Mouse (Mus musculus) ES-E14 (cell line): ENCODE results near the gene Fezf2.

Experiments used
- CHD2 ChIP-seq: IDR thresholded peaks from 2 replicates; pipeline ENCODE4 v1.6.1; 2014; ENCODE audit warnings: mild to moderate bottlenecking, low read depth, low read length, inconsistent platforms
- HCFC1 ChIP-seq: IDR thresholded peaks from 2 replicates; pipeline ENCODE4 v1.6.1; 2012; ENCODE audit warnings: low read length, inconsistent platforms, borderline replicate concordance; ENCODE audit not compliant: insufficient read depth
- MAFK ChIP-seq: IDR thresholded peaks from 2 replicates; pipeline ENCODE4 v1.6.1; 2014; ENCODE audit warnings: mild to moderate bottlenecking, low read depth, low read length, inconsistent platforms; ENCODE audit not compliant: insufficient read depth
- ZC3H11A ChIP-seq: IDR thresholded peaks from 2 replicates; pipeline ENCODE4 v1.6.1; 2012; ENCODE audit warnings: low read depth, mild to moderate bottlenecking, inconsistent platforms, low read length, borderline replicate concordance
- ZNF384 ChIP-seq: IDR thresholded peaks from 2 replicates; pipeline ENCODE4 v1.6.1; 2012; ENCODE audit warnings: low read depth, low read length, inconsistent platforms

GRCm38 (mm10) chr14:12341075-12341788, 6.8 kb downstream of the Fezf2 start:
- TF ChIP-seq CHD2, result no peak
- no peak for TF ChIP-seq ZC3H11A
- no peak for TF ChIP-seq HCFC1
- TF ChIP-seq MAFK, result no peak
- no peak for TF ChIP-seq ZNF384
